Mouse (Mus musculus) liver, adult 2 months (tissue): ENCODE measurements at regions not wholly inside any gene's neighbourhood (a gene's known extent, or its start where the extent isn't known, plus 50 kb on each side); places are given as distances from the start of the nearest gene placed in this dataset.

ENCODE experiments used
- DNase-seq: peaks from one replicate; pipeline ENCODE4 v3.0.0-alpha.2; 2011; ENCODE audit warnings: low read depth, low spot score; ENCODE audit errors: extremely low read depth
- H3K27ac ChIP-seq: fragments of 200-500 bp; replicated peaks from 2 replicates; pipeline ENCODE4 v1.5.1; 2012; ENCODE audit warnings: low read depth, mild to moderate bottlenecking, control low read depth, inconsistent platforms, low read length; ENCODE audit not compliant: insufficient read depth
- H3K27me3 ChIP-seq: fragments of 200-500 bp; 2 replicates; pipeline ENCODE4 v1.6.1; 2012; ENCODE audit warnings: mild to moderate bottlenecking, moderate library complexity, low read length, inconsistent platforms; ENCODE audit not compliant: control insufficient read depth, insufficient read depth
- H3K36me3 ChIP-seq: fragments of 200-500 bp; 2 replicates; pipeline ENCODE4 v1.6.1; 2012; ENCODE audit warnings: low read length, inconsistent platforms; ENCODE audit not compliant: control insufficient read depth, insufficient read depth
- H3K4me1 ChIP-seq: fragments of 200-500 bp; 2 replicates; pipeline ENCODE4 v1.6.1; 2011; ENCODE audit warnings: low read length; ENCODE audit not compliant: control insufficient read depth, insufficient read depth
- H3K4me3 ChIP-seq: fragments of 200-500 bp; 2 replicates; pipeline ENCODE4 v1.5.1; 2011; ENCODE audit warnings: low read depth, mild to moderate bottlenecking, control low read depth, low read length, moderate library complexity; ENCODE audit not compliant: insufficient read depth
- H3K79me2 ChIP-seq: fragments of 200-500 bp; 2 replicates; pipeline ENCODE4 v1.6.1; 2012; ENCODE audit warnings: inconsistent platforms, mild to moderate bottlenecking, low read length, moderate library complexity; ENCODE audit not compliant: control insufficient read depth, insufficient read depth
- H3K9ac ChIP-seq: fragments of 200-500 bp; 2 replicates; pipeline ENCODE4 v1.6.1; 2012; ENCODE audit warnings: low read depth, mild to moderate bottlenecking, control low read depth, inconsistent platforms, low read length
- CTCF ChIP-seq: fragments of 200-500 bp; IDR thresholded peaks from 2 replicates; pipeline ENCODE4 v1.5.1; 2011; ENCODE audit warnings: low read depth, low read length, control low read depth
- POLR2A ChIP-seq: fragments of 200-500 bp; IDR thresholded peaks from 2 replicates; pipeline ENCODE4 v1.6.1; 2011; ENCODE audit warnings: low read length, control low read depth; ENCODE audit not compliant: insufficient read depth; ENCODE audit errors: extremely low read depth
- WGBS: fragments of 180-500 bp; shearing (Covaris S2); methylation state at CpG from one replicate; pipeline ENCODE4 v1.1.7; 2018; 5-methylcytosine and 5-hydroxymethylcytosine counted together

DNA sequence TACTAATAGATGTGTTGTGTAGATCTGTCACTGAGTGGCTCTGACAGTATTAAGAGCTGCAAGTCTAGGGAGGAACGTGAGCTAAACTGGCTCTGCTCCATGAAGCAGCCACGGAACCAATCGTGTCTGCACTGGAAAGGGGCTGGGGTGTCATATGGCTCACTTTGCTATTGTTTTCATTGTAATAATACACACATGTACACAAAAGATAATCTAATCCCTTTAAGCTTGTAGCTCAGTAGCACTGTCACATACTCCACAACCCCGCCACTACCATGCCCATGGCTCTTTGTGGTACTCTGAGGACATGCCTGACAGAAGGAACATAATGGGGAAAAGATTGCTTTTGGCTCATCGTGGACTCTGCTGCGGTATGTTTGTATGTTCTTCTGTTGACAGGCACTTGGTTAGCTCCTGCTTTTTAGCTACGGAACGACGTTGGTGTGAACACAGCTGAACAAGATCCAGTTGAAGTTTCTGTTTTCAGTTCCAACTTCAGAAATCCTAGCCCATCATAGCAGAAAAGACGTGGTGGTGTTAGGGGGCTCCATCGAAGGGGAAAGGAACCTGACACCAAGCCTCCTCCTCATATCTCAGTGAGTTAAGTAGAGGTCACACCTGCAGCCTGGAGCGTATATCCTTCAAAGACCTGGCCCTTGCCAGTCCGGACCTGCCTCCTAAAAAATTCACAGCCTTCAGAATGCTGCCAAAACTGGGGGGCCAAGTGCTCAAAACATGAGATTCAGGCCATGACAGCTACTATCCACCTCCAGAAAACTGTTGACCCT lies 159.6 kb upstream of the Fam19a5 start:
- no peaks in the 10 kb centered on the region for H3K36me3 ChIP-seq
- no peak overlapping the region for H3K4me3 ChIP-seq
- no peak overlapping the region for H3K27ac ChIP-seq
- no peak for TF ChIP-seq CTCF
- TF ChIP-seq POLR2A = no peak
- H3K27me3 ChIP-seq = no peaks in the 10 kb centered on the region
- no peaks in the 10 kb centered on the region for H3K4me1 ChIP-seq
- H3K9ac ChIP-seq = no peak overlapping the region
- H3K79me2 ChIP-seq = no peaks in the 10 kb centered on the region
- WGBS = 83% methylated on average over 13 of the region's 13 CpGs
- DNase-seq = no peak

DNA sequence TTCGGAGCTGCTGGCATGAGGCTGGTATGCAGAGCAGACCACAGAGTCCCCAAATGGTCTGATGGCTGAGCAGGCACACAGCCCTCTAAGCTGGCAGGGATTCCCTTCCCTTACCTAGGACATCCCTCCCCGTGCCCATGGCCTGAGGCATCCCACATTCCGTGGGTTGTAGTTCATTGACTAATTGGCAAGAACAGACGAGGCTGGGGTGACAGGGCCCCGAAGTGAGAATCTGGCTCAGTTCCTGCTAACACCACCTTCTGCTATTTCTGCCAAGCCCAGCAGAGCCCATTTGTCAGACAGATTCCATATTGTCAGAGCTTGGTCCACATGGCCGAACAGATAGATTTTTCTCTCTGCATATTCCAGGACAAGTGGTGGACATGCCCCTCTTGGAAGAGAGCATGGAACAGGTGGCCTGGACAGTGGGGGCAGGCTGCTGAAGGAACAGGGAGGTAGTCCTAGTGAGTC lies 157.6 kb upstream of the Fam19a5 start:
- TF ChIP-seq CTCF (no peak), POLR2A (no peak)
- no peak for DNase-seq
- no peaks in the 10 kb centered on the region for H3K27me3 ChIP-seq
- WGBS = 87% methylated on average over 6 of the region's 6 CpGs
- no peak overlapping the region for H3K4me3 ChIP-seq
- no peaks in the 10 kb centered on the region for H3K36me3 ChIP-seq
- H3K27ac ChIP-seq = no peak overlapping the region
- no peaks in the 10 kb centered on the region for H3K79me2 ChIP-seq
- H3K9ac ChIP-seq = no peak overlapping the region
- no peaks in the 10 kb centered on the region for H3K4me1 ChIP-seq

DNA sequence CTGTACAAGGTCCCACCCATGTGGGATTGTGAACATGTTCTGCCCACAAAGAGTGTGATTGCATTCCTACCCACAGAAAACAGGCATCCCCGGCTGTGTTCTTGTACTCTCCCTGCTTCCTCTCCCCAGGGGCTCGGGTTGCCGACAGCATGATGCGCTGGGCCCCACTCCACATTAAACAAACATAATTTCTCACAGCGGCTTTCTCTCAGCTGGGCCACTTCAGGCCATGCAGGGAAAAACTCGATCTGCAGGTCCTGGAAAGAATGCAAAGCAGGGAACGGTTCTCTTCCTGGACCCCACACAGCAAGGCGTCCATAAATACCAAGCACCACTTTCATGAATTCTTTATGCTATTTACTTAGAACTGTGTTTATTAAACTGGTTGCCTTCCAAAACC lies 152.7 kb upstream of the Fam19a5 start:
- H3K4me1 ChIP-seq = no peaks in the 10 kb centered on the region
- no peak overlapping the region for H3K4me3 ChIP-seq
- no peaks in the 10 kb centered on the region for H3K79me2 ChIP-seq
- no peak for DNase-seq
- H3K27ac ChIP-seq = no peak overlapping the region
- H3K9ac ChIP-seq = no peak overlapping the region
- H3K36me3 ChIP-seq = no peaks in the 10 kb centered on the region
- H3K27me3 ChIP-seq = no peaks in the 10 kb centered on the region
- 38% methylated on average over 8 of the region's 8 CpGs for WGBS
- no peak for TF ChIP-seq CTCF
- TF ChIP-seq POLR2A = no peak

DNA sequence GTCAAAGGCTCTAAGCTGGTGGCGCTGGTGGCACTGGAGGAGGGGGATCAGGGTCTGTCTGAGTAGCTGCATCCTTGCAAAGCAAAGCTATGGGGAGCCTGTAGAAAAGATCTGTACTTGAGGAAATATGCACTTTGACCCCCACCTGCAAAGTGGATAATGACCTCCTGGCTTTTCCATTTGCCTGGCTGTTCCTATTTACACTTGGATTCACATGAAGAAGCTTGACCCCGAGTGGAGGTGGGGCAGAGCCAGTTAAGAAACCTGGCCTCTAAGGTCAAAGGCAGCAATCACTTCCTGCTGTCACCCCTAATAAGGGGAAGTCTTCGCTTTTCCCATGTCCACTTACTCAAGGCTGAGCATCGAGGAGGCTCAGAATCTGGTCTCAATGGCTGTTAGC lies 145.7 kb upstream of the Fam19a5 start:
- Histone ChIP-seq H3K4me1 (no peaks in the 10 kb centered on the region), H3K27me3 (no peaks in the 10 kb centered on the region), H3K79me2 (no peaks in the 10 kb centered on the region), H3K4me3 (no peak overlapping the region), H3K36me3 (no peaks in the 10 kb centered on the region), H3K9ac (no peak overlapping the region), H3K27ac (no peak overlapping the region)
- 56% methylated on average over 4 of the region's 4 CpGs for WGBS
- DNase-seq = peak; percentile 70
- TF ChIP-seq POLR2A = no peak
- no peak for TF ChIP-seq CTCF

DNA sequence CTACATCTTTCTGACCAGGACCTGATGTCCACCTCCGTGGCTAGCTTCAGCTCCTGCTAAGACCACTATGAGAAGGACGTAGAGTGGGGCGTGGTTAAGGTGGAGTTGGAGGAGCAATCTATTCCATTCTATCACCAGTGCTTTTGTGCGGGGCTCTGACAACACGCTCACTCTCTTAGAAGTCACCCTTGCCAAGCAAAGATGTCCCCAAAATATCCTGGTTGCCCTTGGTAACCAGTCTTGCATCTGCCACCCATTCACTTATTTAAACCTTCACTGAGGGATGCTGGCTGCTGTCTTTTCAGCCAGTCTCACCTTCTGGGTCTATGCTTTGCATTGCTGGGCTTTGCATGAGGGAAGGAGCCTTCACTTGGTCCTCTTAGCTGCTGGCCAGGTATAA lies 138.4 kb upstream of the Fam19a5 start:
- no peaks in the 10 kb centered on the region for H3K36me3 ChIP-seq

DNA sequence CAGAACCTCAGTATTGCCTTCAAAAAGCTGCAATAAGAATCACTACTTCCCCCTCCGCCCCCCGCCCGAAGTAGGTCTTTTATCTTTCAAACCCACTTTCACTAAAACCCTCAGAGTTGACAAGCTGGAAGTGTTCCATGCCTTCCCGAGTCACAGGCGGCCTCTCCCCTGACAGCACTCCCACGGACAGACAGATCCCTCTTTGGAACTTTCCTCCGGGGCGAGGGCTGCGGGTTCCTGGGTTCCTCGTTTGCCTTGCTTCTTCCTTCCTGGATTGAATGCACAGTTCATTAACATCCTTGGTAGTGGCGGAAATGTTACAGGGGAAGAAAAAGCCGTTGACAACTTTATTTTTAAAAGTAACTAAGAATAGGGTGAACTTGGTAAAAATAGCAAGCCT lies 132.1 kb upstream of the Fam19a5 start:
- Histone ChIP-seq H3K36me3 (no peaks in the 10 kb centered on the region), H3K27ac (no peak overlapping the region), H3K4me3 (no peak overlapping the region), H3K27me3 (no peaks in the 10 kb centered on the region), H3K9ac (no peak overlapping the region), H3K4me1 (no peaks in the 10 kb centered on the region), H3K79me2 (no peaks in the 10 kb centered on the region)
- DNase-seq = no peak
- TF ChIP-seq POLR2A (no peak), CTCF (no peak)
- WGBS = 67% methylated on average over 12 of the region's 12 CpGs

More for the DNA sequence above, 138.4 kb upstream of the Fam19a5 start:
- TF ChIP-seq CTCF (no peak), POLR2A (no peak)
- H3K79me2 ChIP-seq = no peaks in the 10 kb centered on the region
- H3K27me3 ChIP-seq = no peaks in the 10 kb centered on the region
- 78% methylated on average over 5 of the region's 5 CpGs for WGBS
- H3K4me3 ChIP-seq = no peak overlapping the region
- H3K9ac ChIP-seq = no peak overlapping the region
- H3K4me1 ChIP-seq = no peaks in the 10 kb centered on the region
- DNase-seq = no peak
- no peak overlapping the region for H3K27ac ChIP-seq
